Mouse (Mus musculus) G1E (cell line): Measurements from ENCODE around the gene Gm43720. TPM values are rescaled to one million over a fixed set of nuclear protein-coding genes. Genes with fewer than 3 reads are reported as not detected.

ENCODE experiments used
- ATAC-seq: 2 replicates; pipeline ENCODE4 v1.8.0; 2016; ENCODE audit warnings: mild to moderate bottlenecking; ENCODE audit not compliant: insufficient number of reproducible peaks, poor library complexity, low FRiP score, severe bottlenecking; ENCODE audit errors: extremely low read depth
- DNase-seq: peaks from one replicate; pipeline ENCODE4 v3.0.0; 2012; ENCODE audit warnings: low spot score
- H3K27me3 ChIP-seq: 2 replicates; pipeline ENCODE4 v1.6.1; 2012; ENCODE audit warnings: mild to moderate bottlenecking, low read length, inconsistent platforms; ENCODE audit not compliant: insufficient read depth
- H3K36me3 ChIP-seq: replicated peaks from 2 replicates; pipeline ENCODE3; 2012; ENCODE audit warnings: mild to moderate bottlenecking, inconsistent platforms
- H3K4me1 ChIP-seq: 2 replicates; pipeline ENCODE4 v1.6.1; 2012; ENCODE audit warnings: low read depth, low read length, inconsistent platforms, mixed read lengths; ENCODE audit not compliant: insufficient read depth
- H3K4me3 ChIP-seq: 2 replicates; pipeline ENCODE4 v1.5.1; 2012; ENCODE audit warnings: low read depth, mild to moderate bottlenecking, inconsistent platforms, low read length, moderate library complexity, mixed read lengths
- H3K9me3 ChIP-seq: replicated peaks from 2 replicates; pipeline ENCODE4 v1.6.1; 2012; ENCODE audit warnings: inconsistent platforms
- CTCF ChIP-seq: IDR thresholded peaks from 2 replicates; pipeline ENCODE4 v1.5.1; 2012; ENCODE audit warnings: low read depth, low read length, inconsistent platforms, mixed read lengths
- GATA1 ChIP-seq: IDR thresholded peaks from 2 replicates; pipeline ENCODE4 v1.6.1; 2012; ENCODE audit warnings: borderline replicate concordance, low read length, inconsistent platforms, mixed read lengths
- GATA2 ChIP-seq: IDR thresholded peaks from 2 replicates; pipeline ENCODE4 v1.6.1; 2012; ENCODE audit warnings: low read depth, low read length, inconsistent platforms, borderline replicate concordance
- POLR2AphosphoS5 ChIP-seq: IDR thresholded peaks from 2 replicates; pipeline ENCODE4 v1.6.1; 2012; ENCODE audit warnings: low read depth, low read length, inconsistent platforms; ENCODE audit not compliant: insufficient replicate concordance
- TAL1 ChIP-seq: conservative IDR thresholded peaks from 2 replicates; pipeline ENCODE4 v1.6.1; 2012; ENCODE audit warnings: low read depth, low read length, inconsistent platforms, mixed read lengths
- polyA plus RNA-seq: library from polyadenylated mRNA; stranded (reverse); fragments of >175 nt; gene quantifications from 2 replicates; pipeline ENCODE4 v1.2.3, GENCODE M21; 2012
- total RNA-seq, 2 experiments: library from RNA; stranded (forward) in 1 of 2; stranded (reverse) in 1 of 2; fragments of 200-1000 nt in 1 of 2; fragments of >200 nt in 1 of 2; fragmentation: Nextera tagmentation in 1 of 2; gene quantifications; 2 replicates each; pipeline ENCODE4 v1.2.3; 2014 to 2017

Gm43720 gene
- total and polyA plus RNA-seq, 3 experiments = 0.05 TPM; not detected in 2

DNA sequence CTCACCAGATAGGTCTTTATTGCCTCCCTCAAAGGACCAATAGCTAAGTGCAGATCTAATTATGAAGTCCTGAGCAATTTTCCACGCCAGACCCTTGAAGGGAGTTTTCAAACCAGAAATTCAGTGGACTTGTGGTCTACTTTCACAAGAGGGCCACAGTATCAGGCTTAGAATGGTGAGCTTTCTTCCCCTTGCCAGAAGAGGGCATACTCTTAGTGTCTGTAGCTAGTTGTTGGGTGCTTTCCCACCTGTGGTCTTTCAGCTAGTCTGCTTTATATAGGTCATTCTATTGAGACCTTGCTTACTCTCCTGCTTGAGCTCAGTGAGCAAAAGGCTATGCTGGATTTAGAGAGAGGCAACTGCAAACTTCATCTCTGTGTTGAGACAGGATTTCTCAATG lies 3.8 kb upstream of the Gm43720 start:
- H3K9me3 ChIP-seq = peaks cover 11% of the 10 kb centered on the region
- TF ChIP-seq TAL1 (no peak), POLR2AphosphoS5 (no peak), GATA2 (no peak), GATA1 (no peak), CTCF (no peak)
- ATAC-seq (no peak), DNase-seq (no peak)
- H3K4me1 ChIP-seq = no peaks in the 10 kb centered on the region
- H3K36me3 ChIP-seq = no peaks in the 10 kb centered on the region
- H3K4me3 ChIP-seq = no peak overlapping the region
- H3K27me3 ChIP-seq = peaks cover 19% of the 10 kb centered on the region

DNA sequence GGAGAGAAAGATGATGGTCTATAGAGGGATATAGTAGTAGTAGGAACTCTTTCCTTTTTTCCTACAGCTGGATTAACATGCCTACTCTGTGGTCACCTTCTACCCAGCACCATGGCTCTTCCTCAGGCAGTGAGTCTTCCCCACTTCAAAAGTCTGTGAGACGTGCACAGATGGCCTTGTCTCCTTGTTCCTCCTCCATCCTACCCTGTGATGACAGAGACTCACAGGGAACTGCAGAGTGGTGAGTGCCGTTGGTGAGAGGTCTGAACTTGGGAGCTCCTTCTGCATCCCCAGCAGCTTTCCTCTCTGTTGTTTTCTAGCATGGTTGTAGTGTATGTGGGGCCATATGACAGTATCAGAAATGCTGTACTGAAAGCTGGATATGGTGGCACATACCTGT lies 2.0 kb upstream of the Gm43720 start:
- Histone ChIP-seq H3K27me3 (peaks cover 34% of the 10 kb centered on the region), H3K9me3 (peaks cover 11% of the 10 kb centered on the region), H3K36me3 (no peaks in the 10 kb centered on the region), H3K4me1 (no peaks in the 10 kb centered on the region), H3K4me3 (no peak overlapping the region)
- DNase-seq (no peak), ATAC-seq (no peak)
- no peak for TF ChIP-seq POLR2AphosphoS5
- no peak for TF ChIP-seq CTCF
- no peak for TF ChIP-seq GATA1
- TF ChIP-seq TAL1 = no peak
- TF ChIP-seq GATA2 = no peak

DNA sequence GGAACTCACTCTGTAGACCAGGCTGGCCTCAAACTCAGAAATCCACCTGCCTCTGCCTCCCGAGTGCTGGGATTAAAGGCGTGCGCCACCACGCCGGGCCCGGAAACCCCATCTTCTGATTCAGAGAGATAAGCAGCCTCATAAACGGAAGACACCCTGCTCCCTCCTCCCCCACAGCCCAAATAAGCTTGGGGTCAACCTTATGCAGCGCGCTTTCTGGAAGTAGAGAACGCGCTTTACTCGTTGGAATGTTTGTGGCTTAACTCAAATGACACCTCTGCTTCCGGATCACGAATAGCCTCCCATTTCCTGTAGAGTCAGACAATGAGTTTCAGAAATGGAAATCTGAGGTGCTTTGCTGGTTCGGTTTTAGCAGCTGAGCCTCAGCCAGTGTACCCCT lies 1.1 kb upstream of the Gm43720 start:
- no peak for ATAC-seq

GRCm38 (mm10) chr5:138280425-138280768 lies 639 bp upstream of the Gm43720 start:
- no peaks in the 10 kb centered on the region for H3K36me3 ChIP-seq

More for the DNA sequence above, 1.1 kb upstream of the Gm43720 start:
- H3K27me3 ChIP-seq = peaks cover 44% of the 10 kb centered on the region
- no peak for DNase-seq
- H3K4me1 ChIP-seq = no peaks in the 10 kb centered on the region
- H3K36me3 ChIP-seq = no peaks in the 10 kb centered on the region
- H3K9me3 ChIP-seq = peaks cover 11% of the 10 kb centered on the region
- no peak overlapping the region for H3K4me3 ChIP-seq
- TF ChIP-seq CTCF = no peak
- no peak for TF ChIP-seq POLR2AphosphoS5
- TF ChIP-seq TAL1 = no peak
- TF ChIP-seq GATA1 = no peak
- no peak for TF ChIP-seq GATA2

DNA sequence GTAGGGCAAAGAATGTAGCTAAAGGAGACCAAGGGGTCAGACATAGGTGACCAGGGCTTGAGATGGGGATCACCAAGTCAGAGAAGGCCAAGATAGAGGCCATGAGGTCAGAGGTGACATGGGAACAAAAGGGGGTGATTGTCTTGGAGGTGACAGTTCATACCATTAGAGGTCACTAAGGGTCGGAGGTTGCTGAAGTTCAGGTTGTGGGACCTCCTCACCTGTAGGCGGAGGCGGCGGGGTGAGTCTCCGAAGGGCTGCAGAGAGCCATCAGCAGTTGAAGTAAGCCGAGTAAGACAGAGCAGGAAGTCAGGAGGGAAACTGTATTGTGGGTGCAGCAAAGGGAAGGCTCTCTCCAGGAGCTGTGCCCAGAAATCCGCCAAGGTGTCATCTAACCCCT lies 1.8 kb downstream of the Gm43720 start:
- Histone ChIP-seq H3K9me3 (peaks cover 11% of the 10 kb centered on the region), H3K4me3 (no peak overlapping the region), H3K36me3 (no peaks in the 10 kb centered on the region), H3K4me1 (peaks cover 3% of the 10 kb centered on the region), H3K27me3 (peaks cover 65% of the 10 kb centered on the region)
- DNase-seq (no peak), ATAC-seq (no peak)
- TF ChIP-seq CTCF (no peak), GATA1 (no peak), POLR2AphosphoS5 (no peak), GATA2 (no peak), TAL1 (no peak)

More at GRCm38 (mm10) chr5:138280425-138280768, 639 bp upstream of the Gm43720 start:
- Histone ChIP-seq H3K4me3 (no peak overlapping the region; the same call in 1 of the 2 replicates), H3K4me1 (no peaks in the 10 kb centered on the region), H3K9me3 (peaks cover 11% of the 10 kb centered on the region), H3K27me3 (peaks cover 48% of the 10 kb centered on the region)
- ATAC-seq (no peak), DNase-seq (no peak)
- no peak for TF ChIP-seq TAL1
- TF ChIP-seq GATA2 = no peak
- no peak for TF ChIP-seq GATA1
- no peak for TF ChIP-seq POLR2AphosphoS5
- no peak for TF ChIP-seq CTCF

- Histone ChIP-seq H3K4me3 (no peak overlapping the region), H3K27me3 (peaks cover 86% of the 10 kb centered on the region), H3K4me1 (peaks cover 3% of the 10 kb centered on the region), H3K9me3 (peaks cover 10% of the 10 kb centered on the region), H3K36me3 (no peaks in the 10 kb centered on the region)
- DNase-seq = no peak
- ATAC-seq = no peak
- TF ChIP-seq GATA1 (no peak), GATA2 (no peak), TAL1 (no peak), CTCF (no peak), POLR2AphosphoS5 (no peak)
Observed at GRCm38 (mm10) chr5:138275216-138276050, 4.3 kb downstream of the Gm43720 start.
